9 mouse cellular contexts compared by ENCODE assay signal in the genomic region with DNA sequence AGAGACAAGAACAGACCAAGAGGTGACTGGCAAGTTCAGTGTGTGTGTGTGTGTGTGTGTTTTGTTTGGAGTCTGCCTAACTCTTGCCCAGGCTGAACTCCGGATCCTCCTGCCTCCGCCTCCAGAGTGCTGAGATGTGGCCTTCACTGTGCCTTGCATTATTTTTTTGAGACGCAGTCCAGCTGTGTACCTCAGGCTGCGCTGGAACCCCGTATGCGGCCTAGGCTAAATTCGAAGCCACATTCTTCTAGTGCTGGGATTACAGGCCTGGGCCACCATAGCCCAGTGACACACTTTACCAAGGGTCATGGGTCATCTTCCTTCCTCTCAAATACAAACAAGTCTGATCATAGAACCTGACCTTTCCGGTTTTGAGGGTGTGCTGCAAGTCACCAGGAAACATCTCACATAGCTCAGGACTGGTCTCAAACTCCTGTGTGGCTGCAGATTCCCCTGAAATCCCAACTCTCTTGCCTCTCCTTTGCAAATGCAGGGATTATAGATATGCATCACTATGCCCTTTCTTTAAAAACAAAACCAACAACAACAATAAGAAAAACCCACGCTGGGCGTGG. TPM values are rescaled to one million over a fixed set of nuclear protein-coding genes. Genes with fewer than 3 reads are reported as not detected.
DNase-seq lines count a peak whose midpoint lies in the region; ATAC-seq lines count a peak whose summit lies in the region.
"Had no signal": no experiment of that assay in that cellular context is flagged by ENCODE, and none has a peak within 500 bp of the region (broad histone marks: within the 10 kb centered on the region; RNA-seq: fewer than 3 reads in every experiment).

No protein-coding gene starts in this region.

- no peaks in the 10 kb centered on the region for H3K36me3 ChIP-seq in hindbrain, embryonic 11.5 days (ENCODE audit: control insufficient read depth, insufficient read depth, low read length)
- H3K36me3 ChIP-seq in midbrain, embryonic 11.5 days (ENCODE audit: control insufficient read depth, insufficient read depth, low read length) = peaks cover 5% of the 10 kb centered on the region; the same call in 1 of the 2 replicates

- ATAC-seq in hindbrain, embryonic 11.5 days (ENCODE audit: low FRiP score) = no peak
- no peak for ATAC-seq in midbrain, embryonic 11.5 days (ENCODE audit: low FRiP score)

- WGBS in hindbrain, embryonic 11.5 days = 77% methylated on average over 10 of the region's 10 CpGs
- 81% methylated on average over 10 of the region's 10 CpGs for WGBS in midbrain, embryonic 11.5 days

- no peak overlapping the region for H3K27ac ChIP-seq in hindbrain, embryonic 11.5 days (ENCODE audit: low read depth, low read length)
- H3K27ac ChIP-seq in midbrain, embryonic 11.5 days (ENCODE audit: low read depth, low read length) = no peak overlapping the region

- peak overlapping the region; percentile 55 for H3K4me3 ChIP-seq in hindbrain, embryonic 11.5 days (ENCODE audit: low read depth, low read length)
- H3K4me3 ChIP-seq in midbrain, embryonic 11.5 days (ENCODE audit: low read depth, low read length) = peak overlapping the region; percentile 98

- no peaks in the 10 kb centered on the region for H3K9me3 ChIP-seq in hindbrain, embryonic 11.5 days (ENCODE audit: control insufficient read depth, low read length)
- H3K9me3 ChIP-seq in midbrain, embryonic 11.5 days (ENCODE audit: control insufficient read depth, low read length) = no peaks in the 10 kb centered on the region

- H3K9ac ChIP-seq in hindbrain, embryonic 11.5 days (ENCODE audit: low read depth, low read length) = peak overlapping the region; percentile 90
- H3K9ac ChIP-seq in midbrain, embryonic 11.5 days (ENCODE audit: low read length) = peak overlapping the region; percentile 93

- peak; percentile 11 for DNase-seq in kidney, adult 18-20 months
- DNase-seq in kidney, postnatal 10 days = no peak
- DNase-seq in R1 (ENCODE audit: low read depth, low spot score) = peak; percentile 88
- DNase-seq in hindbrain, embryonic 11.5 days (ENCODE audit: low spot score) = no peak
- no peak for DNase-seq in midbrain, embryonic 11.5 days (ENCODE audit: low spot score, missing footprints)
- no peak for DNase-seq in embryo, embryonic 11 days
- no peak for DNase-seq in right cerebral cortex, postnatal 4 days
- DNase-seq in left cerebral cortex, postnatal 25 days (ENCODE audit: low spot score in 2 of 2) = no peak

- H3K27me3 ChIP-seq in hindbrain, embryonic 11.5 days (ENCODE audit: control insufficient read depth, insufficient read depth, low read length) = no peaks in the 10 kb centered on the region
- no peaks in the 10 kb centered on the region for H3K27me3 ChIP-seq in midbrain, embryonic 11.5 days (ENCODE audit: control insufficient read depth, insufficient read depth, low read length)

- intact Hi-C loops in left cerebral cortex, postnatal 25 days (cut with DNase I) = no loop called here

- H3K4me1 ChIP-seq in hindbrain, embryonic 11.5 days (replicated peaks; ENCODE audit: control insufficient read depth, insufficient read depth, low read length) = peaks cover 3% of the 10 kb centered on the region
- peaks cover 6% of the 10 kb centered on the region for H3K4me1 ChIP-seq in midbrain, embryonic 11.5 days (ENCODE audit: control insufficient read depth, insufficient read depth, low read length)

- H3K4me2 ChIP-seq in hindbrain, embryonic 11.5 days (replicated peaks; ENCODE audit: low read depth, low read length) = peak overlapping the region; percentile 89
- H3K4me2 ChIP-seq in midbrain, embryonic 11.5 days = peak overlapping the region; percentile 96

RNA-seq across cellular contexts. Expression of a gene that starts 1.1 kb away (rescaled TPM):
- 164 and 180 TPM in 2 replicates for polyA plus RNA-seq in hindbrain, embryonic 11.5 days (2014; fragmentation: Nextera tagmentation; extraction: Ambion mirVana)
- 169 and 183 TPM in 2 replicates for polyA plus RNA-seq in midbrain, embryonic 11.5 days (2014; fragmentation: Nextera tagmentation; extraction: Ambion mirVana)
- total RNA-seq in left cerebral cortex, postnatal 25 days (2021) = 10 to 100 TPM; 91.0 to 94.1 TPM

RNA-seq across cellular contexts. Expression of a gene that starts 8.4 kb away (rescaled TPM):
- polyA plus RNA-seq in hindbrain, embryonic 11.5 days (2014; fragmentation: Nextera tagmentation; extraction: Ambion mirVana) = 56.1 and 57.2 TPM in 2 replicates
- 54.6 and 59.1 TPM in 2 replicates for polyA plus RNA-seq in midbrain, embryonic 11.5 days (2014; fragmentation: Nextera tagmentation; extraction: Ambion mirVana)
- 10 to 100 TPM; 32.3 to 35.6 TPM for total RNA-seq in left cerebral cortex, postnatal 25 days (2021)

RNA-seq across cellular contexts. Expression of a gene that starts 11.2 kb away (rescaled TPM):
- polyA plus RNA-seq in hindbrain, embryonic 11.5 days (2014; fragmentation: Nextera tagmentation; extraction: Ambion mirVana) = 89.6 and 103 TPM in 2 replicates
- 109 and 123 TPM in 2 replicates for polyA plus RNA-seq in midbrain, embryonic 11.5 days (2014; fragmentation: Nextera tagmentation; extraction: Ambion mirVana)
- 1 to 10 TPM; 5.4 to 7.2 TPM for total RNA-seq in left cerebral cortex, postnatal 25 days (2021)

RNA-seq across cellular contexts. Expression of a gene that starts 11.4 kb away (rescaled TPM):
- polyA plus RNA-seq in hindbrain, embryonic 11.5 days (2014; fragmentation: Nextera tagmentation; extraction: Ambion mirVana) = not detected in 2 replicates
- not detected in 2 replicates for polyA plus RNA-seq in midbrain, embryonic 11.5 days (2014; fragmentation: Nextera tagmentation; extraction: Ambion mirVana)
- total RNA-seq in left cerebral cortex, postnatal 25 days (2021) = not detected
- total RNA-seq: adrenal gland, postnatal 36 days had no signal

RNA-seq across cellular contexts. Expression of a gene that starts 16.3 kb away (rescaled TPM):
- 107 and 112 TPM in 2 replicates for polyA plus RNA-seq in hindbrain, embryonic 11.5 days (2014; fragmentation: Nextera tagmentation; extraction: Ambion mirVana)
- polyA plus RNA-seq in midbrain, embryonic 11.5 days (2014; fragmentation: Nextera tagmentation; extraction: Ambion mirVana) = 115 and 116 TPM in 2 replicates
- 10 to 100 TPM; 21.4 to 23.9 TPM for total RNA-seq in left cerebral cortex, postnatal 25 days (2021)

Comparison
In these comparisons a context has a peak if more than half of its experiments do, and no peak if none do; other contexts are left out.
1. DNase-seq: peak in kidney, adult 18-20 months (single experiment) and R1 (single experiment); none in kidney, postnatal 10 days (single experiment), hindbrain, embryonic 11.5 days (single experiment), midbrain, embryonic 11.5 days (single experiment), embryo, embryonic 11 days (single experiment), right cerebral cortex, postnatal 4 days (single experiment) and left cerebral cortex, postnatal 25 days (0 of 2).